Mouse (Mus musculus): ENCODE results near the gene Fgg. TPM values are rescaled to one million over a fixed set of nuclear protein-coding genes. Genes with fewer than 3 reads are reported as not detected.

Gene Fgg
- polyA plus RNA-seq, 1 experiment from 2014 or later = 4,762 TPM

- WGBS (ENCODE audit: insufficient replicate concordance) = 48% methylated on average over 1 of the region's 1 CpGs
- no peak overlapping the region for H3K9ac ChIP-seq (replicated peaks)
- ATAC-seq (peak; percentile 5; the same call in 1 of the 2 replicates), DNase-seq (no peak)
- no peak overlapping the region for H3K4me3 ChIP-seq (ENCODE audit: low read depth, low read length)
- no peak for TF ChIP-seq EP300 (IDR thresholded peaks at IDR 0.05; ENCODE audit: low read depth)
- no peak for TF ChIP-seq CTCF (IDR thresholded peaks at IDR 0.05; ENCODE audit: low read depth)
- H3K27ac ChIP-seq (ENCODE audit: low read depth) = peak overlapping the region; percentile 51
- no peaks in the 10 kb centered on the region for H3K27me3 ChIP-seq (ENCODE audit: insufficient read depth, low read length)
- no peaks in the 10 kb centered on the region for H3K9me3 ChIP-seq (ENCODE audit: low read length)
- no peak overlapping the region for H3K4me2 ChIP-seq (ENCODE audit: low read depth, low read length)
- no peaks in the 10 kb centered on the region for H3K4me1 ChIP-seq (ENCODE audit: insufficient read depth)
- no peaks in the 10 kb centered on the region; the same call in 1 of the 2 replicates for H3K36me3 ChIP-seq (replicated peaks; ENCODE audit: insufficient read depth, low read length)
These were observed 8.7 kb downstream of the Fgg start for GRCm38 (mm10) chr3:83016236-83016635.

- no peaks in the 10 kb centered on the region for H3K27me3 ChIP-seq (ENCODE audit: insufficient read depth, low read length)
- no peaks in the 10 kb centered on the region; the same call in 1 of the 2 replicates for H3K4me1 ChIP-seq (ENCODE audit: insufficient read depth)
- ATAC-seq (peak; percentile 92), DNase-seq (no peak)
- no peaks in the 10 kb centered on the region for H3K9me3 ChIP-seq (ENCODE audit: low read length)
- H3K4me3 ChIP-seq (ENCODE audit: low read depth, low read length) = no peak overlapping the region
- H3K9ac ChIP-seq (replicated peaks) = no peak overlapping the region
- H3K27ac ChIP-seq (ENCODE audit: low read depth) = peak overlapping the region; percentile 85
- 55% methylated on average over 2 of the region's 2 CpGs for WGBS (ENCODE audit: insufficient replicate concordance)
- H3K36me3 ChIP-seq (replicated peaks; ENCODE audit: insufficient read depth, low read length) = no peaks in the 10 kb centered on the region
- H3K4me2 ChIP-seq (ENCODE audit: low read depth, low read length) = 0 out of 2 replicates have a peak overlapping the region, but pooled peaks have one; percentile 18
- TF ChIP-seq EP300 (IDR thresholded peaks at IDR 0.05; ENCODE audit: low read depth) (peak; percentile 74), CTCF (IDR thresholded peaks at IDR 0.05; ENCODE audit: low read depth) (no peak)
These were observed 12.9 kb downstream of the Fgg start for GRCm38 (mm10) chr3:83020387-83020786.

- WGBS (ENCODE audit: insufficient replicate concordance) = 71% methylated on average over 5 of the region's 5 CpGs
- Histone ChIP-seq H3K27ac (ENCODE audit: low read depth) (peak overlapping the region; percentile 83), H3K4me2 (ENCODE audit: low read depth, low read length) (0 out of 2 replicates have a peak overlapping the region, but pooled peaks have one; percentile 18), H3K9me3 (ENCODE audit: low read length) (no peaks in the 10 kb centered on the region), H3K27me3 (ENCODE audit: insufficient read depth, low read length) (no peaks in the 10 kb centered on the region), H3K36me3 (replicated peaks; ENCODE audit: insufficient read depth, low read length) (no peaks in the 10 kb centered on the region), H3K4me1 (ENCODE audit: insufficient read depth) (no peaks in the 10 kb centered on the region; the same call in 1 of the 2 replicates), H3K4me3 (ENCODE audit: low read depth, low read length) (no peak overlapping the region), H3K9ac (replicated peaks) (no peak overlapping the region)
- DNase-seq = no peak
- TF ChIP-seq EP300 (IDR thresholded peaks at IDR 0.05; ENCODE audit: low read depth) = no peak
- no peak for TF ChIP-seq CTCF (IDR thresholded peaks at IDR 0.05; ENCODE audit: low read depth)
- no peak for ATAC-seq
These were observed 13.7 kb downstream of the Fgg start for GRCm38 (mm10) chr3:83021176-83021575.

- ATAC-seq (no peak), DNase-seq (no peak)
- no peaks in the 10 kb centered on the region for H3K36me3 ChIP-seq (replicated peaks; ENCODE audit: insufficient read depth, low read length)
- H3K4me1 ChIP-seq (ENCODE audit: insufficient read depth) = no peaks in the 10 kb centered on the region; the same call in 1 of the 2 replicates
- WGBS (ENCODE audit: insufficient replicate concordance) = 69% methylated on average over 6 of the region's 6 CpGs
- peak overlapping the region; percentile 93 for H3K27ac ChIP-seq (ENCODE audit: low read depth)
- TF ChIP-seq CTCF (IDR thresholded peaks at IDR 0.05; ENCODE audit: low read depth) (no peak), EP300 (IDR thresholded peaks at IDR 0.05; ENCODE audit: low read depth) (no peak)
- H3K9me3 ChIP-seq (ENCODE audit: low read length) = no peaks in the 10 kb centered on the region
- no peaks in the 10 kb centered on the region for H3K27me3 ChIP-seq (ENCODE audit: insufficient read depth, low read length)
- H3K4me2 ChIP-seq (ENCODE audit: low read depth, low read length) = peak overlapping the region; percentile 42; the same call in 1 of the 2 replicates
- no peak overlapping the region for H3K9ac ChIP-seq (replicated peaks)
- no peak overlapping the region for H3K4me3 ChIP-seq (ENCODE audit: low read depth, low read length)
These were observed 17.5 kb downstream of the Fgg start for GRCm38 (mm10) chr3:83025036-83025435.

- peak; percentile 88 for TF ChIP-seq EP300 (IDR thresholded peaks at IDR 0.05; ENCODE audit: low read depth)
- TF ChIP-seq CTCF (IDR thresholded peaks at IDR 0.05; ENCODE audit: low read depth) = no peak
- DNase-seq (peak; percentile 70), ATAC-seq (peak; percentile 96)
- H3K4me1 ChIP-seq (ENCODE audit: insufficient read depth) = no peaks in the 10 kb centered on the region; the same call in 1 of the 2 replicates
- peak within 1 kb of the TSS; percentile 93 for H3K27ac ChIP-seq (ENCODE audit: low read depth)
- no peaks in the 10 kb centered on the region for H3K27me3 ChIP-seq (ENCODE audit: insufficient read depth, low read length)
- peak within 1 kb of the TSS; percentile 47 for H3K4me3 ChIP-seq (ENCODE audit: low read depth, low read length)
- 51% methylated on average over 9 of the region's 9 CpGs for WGBS (ENCODE audit: insufficient replicate concordance)
- H3K36me3 ChIP-seq (replicated peaks; ENCODE audit: insufficient read depth, low read length) = no peaks in the 10 kb centered on the region
- H3K9me3 ChIP-seq (ENCODE audit: low read length) = no peaks in the 10 kb centered on the region
- peak within 1 kb of the TSS; percentile 67 for H3K9ac ChIP-seq (replicated peaks)
- H3K4me2 ChIP-seq (ENCODE audit: low read depth, low read length) = peak within 1 kb of the TSS; percentile 42
These were observed 18.2 kb downstream of the Fgg start, which contains the start of gene Fga for GRCm38 (mm10) chr3:83025475-83026301. Gene Fga (plus strand): TSS chr3:83026076.

- Histone ChIP-seq H3K9ac (replicated peaks) (peak overlapping the region; percentile 46; the same call in 1 of the 2 replicates), H3K27ac (ENCODE audit: low read depth) (peak overlapping the region; percentile 24), H3K27me3 (ENCODE audit: insufficient read depth, low read length) (no peaks in the 10 kb centered on the region), H3K4me1 (ENCODE audit: insufficient read depth) (no peaks in the 10 kb centered on the region; the same call in 1 of the 2 replicates), H3K4me3 (ENCODE audit: low read depth, low read length) (peak overlapping the region; percentile 47), H3K4me2 (ENCODE audit: low read depth, low read length) (peak overlapping the region; percentile 45), H3K9me3 (ENCODE audit: low read length) (no peaks in the 10 kb centered on the region), H3K36me3 (replicated peaks; ENCODE audit: insufficient read depth, low read length) (no peaks in the 10 kb centered on the region)
- ATAC-seq (no peak), DNase-seq (no peak)
- WGBS (ENCODE audit: insufficient replicate concordance) = 64% methylated on average over 9 of the region's 9 CpGs
- TF ChIP-seq CTCF (IDR thresholded peaks at IDR 0.05; ENCODE audit: low read depth) (no peak), EP300 (IDR thresholded peaks at IDR 0.05; ENCODE audit: low read depth) (no peak)
These were observed 20.2 kb downstream of the Fgg start for GRCm38 (mm10) chr3:83027546-83028251.
